Mouse (Mus musculus): ENCODE measurements around the gene Ankrd55. TPM values are rescaled to one million over a fixed set of nuclear protein-coding genes. Genes with fewer than 3 reads are reported as not detected.

The Ankrd55 gene
- polyA plus RNA-seq (2014; fragmentation: Nextera tagmentation; extraction: Ambion mirVana), result 0.34 and 0.71 TPM in 2 replicates

DNA sequence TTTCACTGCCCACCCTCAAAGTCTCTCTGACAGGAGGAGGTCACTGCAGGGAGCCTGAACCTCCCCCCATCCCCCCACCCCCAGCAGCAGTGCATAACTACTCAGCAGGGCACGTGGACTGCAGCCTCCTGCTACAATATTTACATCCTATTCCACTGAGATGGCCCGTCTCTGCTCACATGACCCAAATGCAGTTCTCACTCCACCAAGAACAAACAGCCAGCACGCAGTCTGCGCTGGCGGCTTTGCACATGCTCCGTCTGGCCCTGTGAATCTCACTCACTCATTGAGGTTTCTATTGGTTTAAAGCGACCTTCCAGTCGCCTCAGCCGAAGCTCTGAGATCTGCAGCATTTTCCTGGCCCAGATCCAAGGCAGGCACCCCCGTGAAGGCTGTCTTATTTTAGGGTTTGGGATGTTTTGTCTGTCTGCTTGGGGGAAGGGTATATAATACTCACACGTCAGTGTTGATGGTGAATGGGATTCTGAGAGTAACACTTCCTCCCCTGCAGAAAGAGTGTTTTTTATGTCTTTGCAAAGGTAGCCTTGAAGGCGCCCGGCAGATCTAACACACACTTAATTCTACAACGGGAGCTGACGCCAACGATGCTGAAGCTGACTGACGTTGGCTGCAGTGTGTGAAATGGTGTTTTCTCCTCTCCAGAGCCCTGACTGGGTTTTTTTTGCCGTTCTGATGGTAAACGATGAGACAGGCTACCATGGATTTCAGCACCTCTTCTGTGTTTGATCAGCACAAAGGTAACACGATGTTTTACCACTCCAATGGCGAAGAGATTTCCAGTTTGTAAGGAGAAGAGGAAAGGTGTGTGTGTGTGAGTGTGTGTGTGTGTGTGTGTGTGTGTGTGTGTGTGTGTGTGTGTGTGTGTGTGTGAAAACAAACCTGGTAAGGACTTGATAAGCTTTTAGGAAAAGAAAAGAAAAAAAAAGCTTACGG lies at the start of gene Ankrd55:
TSS of gene Ankrd55 (plus strand) at position 227 of the 954 bp plus-strand sequence.
- H3K4me1 ChIP-seq (ENCODE audit: control insufficient read depth, insufficient read depth, low read length), result 0 out of 2 replicates have a peak, but pooled peaks cover 3% of the 10 kb centered on the region
- 0 out of 2 replicates have a peak within 1 kb of the TSS, but pooled peaks have one; percentile 1 for H3K9ac ChIP-seq (ENCODE audit: low read depth, low read length)
- H3K27ac ChIP-seq (ENCODE audit: low read depth, low read length), result no peak within 1 kb of the TSS
- H3K27me3 ChIP-seq (ENCODE audit: control insufficient read depth, insufficient read depth, low read length), result no peaks in the 10 kb centered on the region
- H3K4me2 ChIP-seq (replicated peaks; ENCODE audit: low read depth, low read length), result peak within 1 kb of the TSS; percentile 41
- 14% methylated on average over 22 of the region's 22 CpGs for WGBS
- peak within 1 kb of the TSS; percentile 17; the same call in 1 of the 2 replicates for H3K4me3 ChIP-seq (ENCODE audit: low read length)
- H3K9me3 ChIP-seq (ENCODE audit: control insufficient read depth, low read length), result 0 out of 2 replicates have a peak, but pooled peaks cover 4% of the 10 kb centered on the region
- peak; percentile 91 for ATAC-seq (ENCODE audit: low FRiP score, low TSS enrichment)
- no peaks in the 10 kb centered on the region for H3K36me3 ChIP-seq (ENCODE audit: control insufficient read depth, insufficient read depth, low read length)

- H3K36me3 ChIP-seq (ENCODE audit: control insufficient read depth, insufficient read depth, low read length), result no peaks in the 10 kb centered on the region
- H3K27ac ChIP-seq (ENCODE audit: low read depth, low read length), result no peak overlapping the region
- no peak for ATAC-seq (ENCODE audit: low FRiP score, low TSS enrichment)
- no peak overlapping the region for H3K4me3 ChIP-seq (ENCODE audit: low read length)
- H3K9ac ChIP-seq (ENCODE audit: low read depth, low read length), result no peak overlapping the region
- 0 out of 2 replicates have a peak, but pooled peaks cover 5% of the 10 kb centered on the region for H3K9me3 ChIP-seq (ENCODE audit: control insufficient read depth, low read length)
- no peaks in the 10 kb centered on the region for H3K27me3 ChIP-seq (ENCODE audit: control insufficient read depth, insufficient read depth, low read length)
- no peak overlapping the region for H3K4me2 ChIP-seq (replicated peaks; ENCODE audit: low read depth, low read length)
- H3K4me1 ChIP-seq (ENCODE audit: control insufficient read depth, insufficient read depth, low read length), result peaks cover 5% of the 10 kb centered on the region; the same call in 1 of the 2 replicates
- 93% methylated on average over 2 of the region's 2 CpGs for WGBS
Measured at GRCm38 (mm10) chr13:112239239-112239638, 49.0 kb upstream of the Ankrd55 start.

GRCm38 (mm10) chr13:112241431-112241830 lies 46.8 kb upstream of the Ankrd55 start:
- Histone ChIP-seq H3K4me3 (ENCODE audit: low read length) (no peak overlapping the region), H3K27me3 (ENCODE audit: control insufficient read depth, insufficient read depth, low read length) (no peaks in the 10 kb centered on the region), H3K4me2 (replicated peaks; ENCODE audit: low read depth, low read length) (no peak overlapping the region), H3K36me3 (ENCODE audit: control insufficient read depth, insufficient read depth, low read length) (no peaks in the 10 kb centered on the region), H3K4me1 (ENCODE audit: control insufficient read depth, insufficient read depth, low read length) (peaks cover 5% of the 10 kb centered on the region; the same call in 1 of the 2 replicates), H3K9ac (ENCODE audit: low read depth, low read length) (no peak overlapping the region), H3K9me3 (ENCODE audit: control insufficient read depth, low read length) (peaks cover under 1% of the 10 kb centered on the region; the same call in 1 of the 2 replicates), H3K27ac (ENCODE audit: low read depth, low read length) (no peak overlapping the region)
- 25% methylated on average over 8 of the region's 8 CpGs for WGBS
- no peak for ATAC-seq (ENCODE audit: low FRiP score, low TSS enrichment)

- Histone ChIP-seq H3K9me3 (ENCODE audit: control insufficient read depth, low read length) (peaks cover 12% of the 10 kb centered on the region; the same call in 1 of the 2 replicates), H3K4me1 (ENCODE audit: control insufficient read depth, insufficient read depth, low read length) (no peaks in the 10 kb centered on the region), H3K27me3 (ENCODE audit: control insufficient read depth, insufficient read depth, low read length) (no peaks in the 10 kb centered on the region), H3K36me3 (ENCODE audit: control insufficient read depth, insufficient read depth, low read length) (no peaks in the 10 kb centered on the region), H3K9ac (ENCODE audit: low read depth, low read length) (no peak overlapping the region), H3K4me2 (replicated peaks; ENCODE audit: low read depth, low read length) (no peak overlapping the region), H3K4me3 (ENCODE audit: low read length) (no peak overlapping the region), H3K27ac (ENCODE audit: low read depth, low read length) (no peak overlapping the region)
- WGBS, result 64% methylated on average over 5 of the region's 5 CpGs
- no peak for ATAC-seq (ENCODE audit: low FRiP score, low TSS enrichment)
Measured at GRCm38 (mm10) chr13:112245131-112245530, 43.1 kb upstream of the Ankrd55 start.

DNA sequence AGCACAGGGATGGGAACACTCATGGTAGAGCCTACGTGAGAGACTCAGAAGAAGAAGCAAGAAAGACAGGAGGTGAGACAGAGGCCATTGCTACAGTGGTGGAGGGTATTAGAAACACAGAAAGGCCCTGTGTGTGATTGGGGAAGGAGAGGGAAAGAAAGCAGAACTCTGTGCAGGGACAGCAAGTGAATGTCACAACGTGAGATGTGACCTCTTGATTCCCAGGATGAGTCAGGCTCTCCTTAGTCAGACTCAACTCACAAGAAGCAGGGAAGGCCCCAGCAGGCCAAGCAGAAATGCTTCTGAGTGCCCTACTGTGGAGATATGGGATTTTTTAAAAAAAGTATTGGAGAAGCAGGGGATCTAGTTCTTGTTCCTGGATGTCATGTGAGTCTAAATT lies 36.8 kb upstream of the Ankrd55 start:
- no peaks in the 10 kb centered on the region for H3K27me3 ChIP-seq (ENCODE audit: control insufficient read depth, insufficient read depth, low read length)
- peaks cover 11% of the 10 kb centered on the region; the same call in 1 of the 2 replicates for H3K9me3 ChIP-seq (ENCODE audit: control insufficient read depth, low read length)
- no peak overlapping the region for H3K4me2 ChIP-seq (replicated peaks; ENCODE audit: low read depth, low read length)
- H3K27ac ChIP-seq (ENCODE audit: low read depth, low read length), result no peak overlapping the region
- H3K9ac ChIP-seq (ENCODE audit: low read depth, low read length), result no peak overlapping the region
- 89% methylated on average over 2 of the region's 2 CpGs for WGBS
- H3K4me1 ChIP-seq (ENCODE audit: control insufficient read depth, insufficient read depth, low read length), result peaks cover 11% of the 10 kb centered on the region; the same call in 1 of the 2 replicates
- H3K4me3 ChIP-seq (ENCODE audit: low read length), result no peak overlapping the region
- ATAC-seq (ENCODE audit: low FRiP score, low TSS enrichment), result no peak
- H3K36me3 ChIP-seq (ENCODE audit: control insufficient read depth, insufficient read depth, low read length), result no peaks in the 10 kb centered on the region

GRCm38 (mm10) chr13:112252012-112252411 lies 36.2 kb upstream of the Ankrd55 start:
- H3K4me3 ChIP-seq (ENCODE audit: low read length), result no peak overlapping the region
- no peak overlapping the region for H3K4me2 ChIP-seq (replicated peaks; ENCODE audit: low read depth, low read length)
- H3K27ac ChIP-seq (ENCODE audit: low read depth, low read length), result no peak overlapping the region
- peaks cover 11% of the 10 kb centered on the region; the same call in 1 of the 2 replicates for H3K4me1 ChIP-seq (ENCODE audit: control insufficient read depth, insufficient read depth, low read length)
- H3K9ac ChIP-seq (ENCODE audit: low read depth, low read length), result no peak overlapping the region
- no peak for ATAC-seq (ENCODE audit: low FRiP score, low TSS enrichment)
- 90% methylated on average over 3 of the region's 3 CpGs for WGBS
- H3K27me3 ChIP-seq (ENCODE audit: control insufficient read depth, insufficient read depth, low read length), result no peaks in the 10 kb centered on the region
- H3K9me3 ChIP-seq (ENCODE audit: control insufficient read depth, low read length), result peaks cover 8% of the 10 kb centered on the region; the same call in 1 of the 2 replicates
- H3K36me3 ChIP-seq (ENCODE audit: control insufficient read depth, insufficient read depth, low read length), result no peaks in the 10 kb centered on the region

- Histone ChIP-seq H3K9me3 (ENCODE audit: control insufficient read depth, low read length) (peaks cover 8% of the 10 kb centered on the region; the same call in 1 of the 2 replicates), H3K4me3 (ENCODE audit: low read length) (no peak overlapping the region), H3K27me3 (ENCODE audit: control insufficient read depth, insufficient read depth, low read length) (no peaks in the 10 kb centered on the region), H3K9ac (ENCODE audit: low read depth, low read length) (no peak overlapping the region), H3K4me1 (ENCODE audit: control insufficient read depth, insufficient read depth, low read length) (peaks cover 11% of the 10 kb centered on the region; the same call in 1 of the 2 replicates), H3K36me3 (ENCODE audit: control insufficient read depth, insufficient read depth, low read length) (no peaks in the 10 kb centered on the region), H3K4me2 (replicated peaks; ENCODE audit: low read depth, low read length) (no peak overlapping the region; the same call in 1 of the 2 replicates), H3K27ac (ENCODE audit: low read depth, low read length) (peak overlapping the region; percentile 47; the same call in 1 of the 2 replicates)
- ATAC-seq (ENCODE audit: low FRiP score, low TSS enrichment), result peak; percentile 81
- 16% methylated on average over 13 of the region's 13 CpGs for WGBS
Measured at GRCm38 (mm10) chr13:112252991-112253620, 35.1 kb upstream of the Ankrd55 start.

DNA sequence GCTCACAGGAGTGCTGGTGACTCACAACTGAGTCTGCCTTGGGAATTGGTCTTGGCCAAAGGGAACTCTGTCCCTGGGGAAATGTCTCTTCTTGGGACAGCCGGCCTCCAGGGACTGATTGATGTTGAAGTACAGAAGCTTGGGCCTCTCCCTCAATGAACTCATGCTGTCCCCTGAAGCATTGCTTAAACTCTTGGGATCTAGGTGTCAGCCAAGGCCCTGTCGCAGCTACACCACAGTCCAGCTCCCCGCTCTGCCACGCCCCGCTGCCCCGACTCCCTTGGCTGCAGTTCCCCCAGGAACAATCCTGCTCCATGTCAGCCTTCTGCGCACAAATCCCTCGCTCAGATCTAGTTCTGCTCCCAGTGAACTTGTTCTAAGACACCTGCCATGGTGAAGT lies 34.1 kb upstream of the Ankrd55 start:
- Histone ChIP-seq H3K4me2 (replicated peaks; ENCODE audit: low read depth, low read length) (no peak overlapping the region), H3K27me3 (ENCODE audit: control insufficient read depth, insufficient read depth, low read length) (no peaks in the 10 kb centered on the region), H3K9ac (ENCODE audit: low read depth, low read length) (no peak overlapping the region), H3K36me3 (ENCODE audit: control insufficient read depth, insufficient read depth, low read length) (no peaks in the 10 kb centered on the region), H3K27ac (ENCODE audit: low read depth, low read length) (no peak overlapping the region), H3K9me3 (ENCODE audit: control insufficient read depth, low read length) (peaks cover 7% of the 10 kb centered on the region; the same call in 1 of the 2 replicates), H3K4me1 (ENCODE audit: control insufficient read depth, insufficient read depth, low read length) (peaks cover 11% of the 10 kb centered on the region; the same call in 1 of the 2 replicates), H3K4me3 (ENCODE audit: low read length) (no peak overlapping the region)
- 68% methylated on average over 8 of the region's 8 CpGs for WGBS
- peak; percentile 57; the same call in 1 of the 2 replicates for ATAC-seq (ENCODE audit: low FRiP score, low TSS enrichment)
